Mouse (Mus musculus): ENCODE results near the gene Mroh2a.

DNA sequence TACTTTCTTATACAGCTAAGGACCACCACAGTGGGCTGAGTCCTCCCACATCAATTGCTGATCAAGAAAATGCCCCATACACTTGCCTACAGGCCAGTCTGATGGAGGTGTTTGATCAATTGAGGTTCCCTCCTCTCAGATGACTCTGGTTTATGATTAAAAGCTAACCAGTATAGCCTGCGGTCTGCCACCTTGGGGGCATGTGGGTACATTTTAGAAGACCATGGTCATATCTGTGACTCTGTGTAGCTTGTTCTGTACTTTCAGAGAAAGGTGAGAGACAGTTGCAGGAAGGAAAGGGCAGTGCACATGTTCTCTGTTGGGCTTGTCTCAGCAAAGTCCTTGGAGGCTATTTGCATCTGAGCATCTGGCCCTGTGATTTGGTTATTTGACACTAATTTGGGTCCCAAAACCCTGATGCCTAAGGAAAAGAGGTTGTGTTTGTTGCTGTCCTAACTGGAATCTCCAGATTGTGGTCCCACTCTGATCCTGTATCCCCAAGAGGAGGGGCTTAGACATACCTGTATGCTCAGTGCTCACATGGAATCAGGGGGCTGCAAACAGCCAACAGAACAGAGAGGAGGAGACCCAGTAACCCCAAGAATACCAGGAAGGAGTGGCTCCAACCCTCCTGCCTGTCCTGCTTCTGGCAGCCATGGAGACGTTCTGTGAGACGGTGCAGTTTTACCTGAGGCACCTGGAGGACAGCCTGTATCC lies 6.0 kb downstream of the Mroh2a start:
- TF ChIP-seq CTCF (conservative IDR thresholded peaks at IDR 0.05; ENCODE audit: insufficient read depth, insufficient read length, low read depth, low read length) (no peak), POLR2A (IDR thresholded peaks at IDR 0.05; ENCODE audit: low read depth, low read length) (no peak)

Measured in kidney, adult 2 months (tissue).